Mouse (Mus musculus) spleen, adult 2 months (tissue): Measurements from ENCODE around the gene Mzf1. TPM values are rescaled to one million over a fixed set of nuclear protein-coding genes. Genes with fewer than 3 reads are reported as not detected.
"Not testable (repeated sequence)": the region's sequence is repeated elsewhere in the genome, so short reads cannot be mapped to it uniquely, and the experiment has no call there.

Experiments
- DNase-seq, 2 experiments: peaks; one replicate each; pipeline versions ENCODE4 v3.0.0 to v3.0.0-alpha.2; 2012 to 2021; ENCODE audit warnings: low spot score in 2 of 2, low read depth in 1 of 2
- H3K27ac ChIP-seq: fragments of 200-500 bp; 2 replicates; pipeline ENCODE4 v1.5.1; 2012; ENCODE audit warnings: low read length, inconsistent platforms; ENCODE audit not compliant: insufficient read depth
- H3K27me3 ChIP-seq: fragments of 200-500 bp; 2 replicates; pipeline ENCODE4 v1.6.1; 2012; ENCODE audit warnings: mild to moderate bottlenecking, moderate library complexity, low read length, inconsistent platforms; ENCODE audit not compliant: control insufficient read depth, insufficient read depth
- H3K36me3 ChIP-seq: fragments of 200-500 bp; 2 replicates; pipeline ENCODE4 v1.6.1; 2012; ENCODE audit warnings: mild to moderate bottlenecking, low read length, inconsistent platforms; ENCODE audit not compliant: control insufficient read depth, insufficient read depth
- H3K4me1 ChIP-seq: fragments of 200-500 bp; 2 replicates; pipeline ENCODE4 v1.6.1; 2011; ENCODE audit warnings: inconsistent platforms; ENCODE audit not compliant: control insufficient read depth, insufficient read depth, insufficient read length
- H3K4me3 ChIP-seq: fragments of 200-500 bp; 2 replicates; pipeline ENCODE4 v1.5.1; 2011; ENCODE audit warnings: mild to moderate bottlenecking, inconsistent platforms; ENCODE audit not compliant: insufficient read depth, insufficient read length; ENCODE audit errors: extremely low read depth
- CTCF ChIP-seq: fragments of 200-500 bp; IDR thresholded peaks from 2 replicates; pipeline ENCODE4 v1.5.1; 2011; ENCODE audit warnings: mild to moderate bottlenecking, inconsistent platforms; ENCODE audit not compliant: insufficient read depth, insufficient read length, insufficient replicate concordance; ENCODE audit errors: extremely low read depth
- POLR2A ChIP-seq: fragments of 200-500 bp; IDR thresholded peaks from 2 replicates; pipeline ENCODE4 v1.6.1; 2011; ENCODE audit warnings: low read depth, low read length, inconsistent platforms
- WGBS: fragments of 180-500 bp; shearing (Covaris S2); methylation state at CpG from one replicate; pipeline ENCODE4 v1.1.7; 2018; 5-methylcytosine and 5-hydroxymethylcytosine counted together
- polyA plus RNA-seq: library from polyadenylated mRNA; depleted of rRNA; stranded (reverse); fragments of >200 nt; gene quantifications from 2 replicates; pipeline ENCODE4 v1.2.3, GENCODE M21; 2012; rRNA removed

Gene Mzf1
- 0.76 and 1.1 TPM in 2 replicates for polyA plus RNA-seq

DNA sequence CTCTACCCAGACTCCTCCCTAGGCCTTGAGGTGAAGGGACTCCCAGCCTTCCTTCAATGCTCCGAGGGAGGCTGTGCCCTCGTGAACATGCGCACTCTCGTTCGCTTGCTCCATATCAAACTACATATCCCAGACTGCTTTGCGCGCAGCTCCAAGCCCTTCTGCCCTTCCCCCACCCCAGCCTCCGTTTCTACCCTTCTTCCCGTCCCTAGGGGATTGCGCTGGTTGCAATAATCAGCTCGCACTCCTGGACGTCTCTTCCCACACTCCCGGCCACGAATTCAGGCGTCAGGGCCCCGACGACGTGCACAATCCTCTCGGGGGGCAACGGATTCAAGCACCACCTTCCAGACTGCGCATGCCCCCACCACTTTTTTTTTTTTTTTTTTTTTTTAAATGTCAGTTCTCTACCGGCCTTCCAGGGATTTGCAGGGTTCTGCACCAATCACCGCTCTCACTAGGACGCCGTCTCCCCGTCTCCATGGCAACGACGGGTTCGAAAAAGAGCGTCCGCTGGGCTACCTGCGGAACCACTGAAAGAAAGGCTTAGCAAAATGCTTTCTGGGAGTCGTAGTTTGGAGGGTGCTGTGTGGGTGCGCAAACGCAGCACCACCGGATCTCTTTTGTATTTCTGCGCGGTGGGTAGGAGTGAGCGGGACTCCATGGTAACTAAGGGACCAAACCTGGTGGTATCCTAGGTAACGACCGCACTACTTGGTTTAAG lies at the start of gene Mzf1:
TSS of gene Mzf1 (minus strand) at position 478 of the 724 bp plus-strand sequence.
- Histone ChIP-seq H3K4me1 (no peaks in the 10 kb centered on the region), H3K36me3 (no peaks in the 10 kb centered on the region), H3K27ac (peak within 1 kb of the TSS; percentile 78), H3K27me3 (no peaks in the 10 kb centered on the region), H3K4me3 (peak within 1 kb of the TSS; percentile 81)
- peak; percentile 90 to 94 for DNase-seq
- no peak for TF ChIP-seq CTCF
- peak; percentile 72 for TF ChIP-seq POLR2A
- WGBS = under 1% methylated on average over 41 of the region's 41 CpGs

DNA sequence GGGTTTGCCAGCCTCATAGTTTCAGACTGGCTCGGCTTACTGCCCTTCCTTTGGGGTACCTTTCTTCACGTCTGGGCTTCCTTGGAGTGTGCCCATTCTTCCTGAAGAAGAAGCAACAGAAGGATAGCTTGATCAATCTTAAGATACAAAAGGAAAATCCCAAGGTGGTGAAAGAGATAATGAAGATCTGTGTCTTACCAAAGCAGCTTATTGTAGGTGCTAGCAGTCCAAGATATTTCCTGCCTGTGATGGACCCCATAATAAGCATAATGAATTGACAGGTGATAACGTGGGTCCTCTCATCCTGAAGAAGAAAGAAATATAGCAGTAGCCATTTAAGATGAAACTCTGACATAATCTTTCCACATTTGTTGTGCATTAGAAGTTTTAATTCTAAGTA lies 40.5 kb upstream of the Mzf1 start, which contains the start of gene Vmn1r85:
TSS of gene Vmn1r85 (minus strand) at position 101 of the 400 bp plus-strand sequence.
- Histone ChIP-seq H3K4me3 (no peak within 1 kb of the TSS), H3K27me3 (no peaks in the 10 kb centered on the region), H3K4me1 (no peaks in the 10 kb centered on the region), H3K36me3 (no peaks in the 10 kb centered on the region), H3K27ac (no peak within 1 kb of the TSS)
- TF ChIP-seq POLR2A (no peak), CTCF (no peak)
- WGBS = 61% methylated on average over 3 of the region's 3 CpGs
- DNase-seq = no peak

- H3K27me3 ChIP-seq = no peaks in the 10 kb centered on the region
- TF ChIP-seq CTCF (no peak), POLR2A (no peak)
- H3K36me3 ChIP-seq = no peaks in the 10 kb centered on the region
- no peak overlapping the region for H3K4me3 ChIP-seq
- no peaks in the 10 kb centered on the region for H3K4me1 ChIP-seq
- H3K27ac ChIP-seq = no peak overlapping the region
- DNase-seq = no peak
- 64% methylated on average over 5 of the region's 5 CpGs for WGBS
Measured at GRCm38 (mm10) chr7:13072293-13072692, 17.7 kb upstream of the Mzf1 start.

DNA sequence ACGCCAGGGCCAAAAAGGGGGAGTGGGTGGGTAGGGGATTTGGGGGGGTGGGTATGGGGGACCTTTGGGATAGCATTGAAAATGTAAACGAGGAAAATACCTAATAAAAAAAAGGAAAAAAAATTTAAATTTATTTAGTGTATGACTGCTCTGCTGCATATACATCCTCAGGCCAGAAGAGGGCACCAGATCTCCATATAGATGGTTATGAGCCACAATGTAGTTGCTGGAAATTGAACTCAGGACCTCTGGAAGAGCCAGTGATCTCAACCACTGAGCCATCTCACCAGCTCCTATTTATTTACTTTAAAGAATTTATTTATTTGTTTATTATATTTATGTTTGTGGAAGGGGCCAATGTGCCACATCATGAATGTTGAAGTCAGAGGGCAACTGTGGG lies 8.8 kb upstream of the Mzf1 start:
- not testable (repeated sequence) for H3K27me3 ChIP-seq, DNase-seq, H3K36me3 ChIP-seq, H3K27ac ChIP-seq, H3K4me1 ChIP-seq, H3K4me3 ChIP-seq
- 49% methylated on average over 2 of the region's 2 CpGs for WGBS

DNA sequence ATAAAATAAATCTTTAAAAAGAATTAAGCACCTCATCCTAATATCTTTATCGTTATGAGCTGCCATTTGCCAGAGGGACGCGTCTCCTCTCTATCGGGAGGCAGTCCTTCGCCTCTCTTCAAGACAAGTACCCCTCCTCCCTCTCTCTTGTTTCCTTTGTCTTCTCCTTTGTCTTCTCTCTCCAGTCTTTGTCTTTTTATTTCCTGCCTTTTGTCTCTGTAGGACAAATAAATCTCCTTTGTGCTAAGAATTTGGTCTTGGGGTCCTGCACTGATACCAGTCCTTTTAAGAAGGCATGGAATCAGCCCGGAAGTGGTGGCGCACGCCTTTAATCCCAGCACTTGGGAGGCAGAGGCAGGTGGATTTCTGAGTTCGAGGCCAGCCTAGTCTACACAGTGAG lies 5.0 kb upstream of the Mzf1 start:
- WGBS = 94% methylated on average over 9 of the region's 9 CpGs
- no peak overlapping the region for H3K27ac ChIP-seq
- H3K27me3 ChIP-seq = no peaks in the 10 kb centered on the region
- TF ChIP-seq CTCF (no peak), POLR2A (no peak)
- no peak overlapping the region for H3K4me3 ChIP-seq
- no peaks in the 10 kb centered on the region for H3K36me3 ChIP-seq
- H3K4me1 ChIP-seq = no peaks in the 10 kb centered on the region
- no peak for DNase-seq

- no peak for DNase-seq
- Histone ChIP-seq H3K27me3 (no peaks in the 10 kb centered on the region), H3K27ac (no peak overlapping the region), H3K4me1 (no peaks in the 10 kb centered on the region), H3K4me3 (no peak overlapping the region), H3K36me3 (no peaks in the 10 kb centered on the region)
- TF ChIP-seq POLR2A (no peak), CTCF (no peak)
- WGBS = 78% methylated on average over 8 of the region's 8 CpGs
Measured at GRCm38 (mm10) chr7:13056913-13057700, 2.5 kb upstream of the Mzf1 start.

DNA sequence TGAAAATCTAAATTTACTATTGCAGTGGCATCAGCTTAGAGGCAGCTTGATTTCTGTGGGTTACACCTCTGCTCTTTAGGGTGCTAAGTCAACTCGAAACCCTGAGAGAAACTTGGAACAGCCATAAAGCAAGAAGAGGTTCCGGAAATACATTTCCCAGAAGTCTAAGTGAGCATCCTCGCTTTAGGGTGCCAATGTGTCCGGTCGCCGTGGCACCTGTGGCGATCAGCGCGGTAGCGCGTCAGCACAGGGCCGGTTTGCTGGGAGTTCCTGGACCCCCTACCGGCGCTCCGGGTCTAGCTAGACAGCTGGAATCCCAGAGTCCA lies 640 bp downstream of the Mzf1 start:
- H3K36me3 ChIP-seq = no peaks in the 10 kb centered on the region
- H3K4me3 ChIP-seq = peak overlapping the region; percentile 81
- no peak for DNase-seq
- peak overlapping the region; percentile 25; the same call in 1 of the 2 replicates for H3K27ac ChIP-seq
- no peaks in the 10 kb centered on the region for H3K4me1 ChIP-seq
- TF ChIP-seq POLR2A (no peak), CTCF (no peak)
- 2% methylated on average over 15 of the region's 15 CpGs for WGBS
- no peaks in the 10 kb centered on the region for H3K27me3 ChIP-seq
